Mouse (Mus musculus) lung, embryonic 14.5 days (tissue): ENCODE data around the gene Senp3. TPM values are rescaled to one million over a fixed set of nuclear protein-coding genes. Genes with fewer than 3 reads are reported as not detected.

Experiments
- ATAC-seq: fragments of 200-750 bp; cut with Nextera tagmentation; 2 replicates; pipeline ENCODE4 v1.8.0; 2017; ENCODE audit warnings: mild to moderate bottlenecking, moderate TSS enrichment, moderate library complexity; ENCODE audit not compliant: insufficient read depth
- DNase-seq: peaks from one replicate; pipeline ENCODE4 v3.0.0-alpha.2; 2015
- H3K27ac ChIP-seq: fragments of 300-500 bp; sonication (generic); 2 replicates; pipeline ENCODE4 v1.5.1; 2014; ENCODE audit warnings: low read depth, mild to moderate bottlenecking, moderate library complexity
- H3K27me3 ChIP-seq: fragments of 300-500 bp; sonication (generic); 2 replicates; pipeline ENCODE4 v1.6.1; 2014; ENCODE audit warnings: low read length, control low read depth; ENCODE audit not compliant: insufficient read depth
- H3K36me3 ChIP-seq: fragments of 300-500 bp; sonication (generic); 2 replicates; pipeline ENCODE4 v1.6.1; 2014; ENCODE audit warnings: control low read depth; ENCODE audit not compliant: insufficient read depth
- H3K4me1 ChIP-seq: fragments of 300-500 bp; sonication (generic); 2 replicates; pipeline ENCODE4 v1.6.1; 2014; ENCODE audit warnings: antibody characterized with exemption, control low read depth; ENCODE audit not compliant: insufficient read depth
- H3K4me2 ChIP-seq: fragments of 300-500 bp; sonication (generic); 2 replicates; pipeline ENCODE4 v1.6.1; 2014; ENCODE audit warnings: mild to moderate bottlenecking
- H3K4me3 ChIP-seq: fragments of 300-500 bp; sonication (generic); 2 replicates; pipeline ENCODE4 v1.5.1; 2014; ENCODE audit warnings: low read depth, low read length
- H3K9ac ChIP-seq: fragments of 300-500 bp; sonication (generic); 2 replicates; pipeline ENCODE4 v1.6.1; 2014
- H3K9me3 ChIP-seq: fragments of 300-500 bp; sonication (generic); 2 replicates; pipeline ENCODE4 v1.6.1; 2016; ENCODE audit warnings: low read depth, low read length, control low read depth
- CTCF ChIP-seq: IDR thresholded peaks from 2 replicates; pipeline ENCODE4 v1.5.1; 2016; ENCODE audit warnings: antibody characterized with exemption, low read depth
- WGBS: fragments of 180-500 bp; shearing (Covaris S2); extraction: QIAGEN DNeasy Blood & Tissue Kit; methylation state at CpG from one replicate; pipeline ENCODE4 v1.1.7; 2014; 5-methylcytosine and 5-hydroxymethylcytosine counted together
- polyA plus RNA-seq: library from polyadenylated mRNA; unstranded; fragments of >200 nt; fragmentation: Nextera tagmentation; extraction: Ambion mirVana; gene quantifications from 2 replicates; pipeline ENCODE4 v1.2.1, GENCODE M21; 2014

The Senp3 gene
- polyA plus RNA-seq, 1 experiment from 2014 or later: 95.0 TPM

DNA sequence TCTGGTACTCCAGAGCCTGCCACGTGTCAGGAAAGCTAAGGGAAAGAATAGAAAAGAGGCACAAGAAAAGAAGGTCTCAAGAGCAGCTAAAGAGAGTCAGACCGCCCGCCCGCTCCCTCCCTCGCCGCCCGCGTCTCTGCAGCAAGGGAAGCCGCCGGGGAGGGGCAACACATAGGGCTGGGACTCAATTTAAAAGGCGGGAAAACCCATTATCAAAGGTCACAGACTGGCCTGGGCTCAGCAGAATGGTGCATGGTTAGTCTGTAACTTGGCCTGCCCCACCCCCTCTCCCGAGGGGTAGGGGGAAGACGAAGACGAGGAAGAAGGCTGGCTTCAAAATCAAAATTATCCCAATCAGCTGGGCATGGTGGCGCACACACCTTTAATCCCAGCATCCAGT lies 36.8 kb upstream of the Senp3 start:
- Histone ChIP-seq H3K36me3 (no peaks in the 10 kb centered on the region), H3K9me3 (no peaks in the 10 kb centered on the region), H3K4me1 (0 out of 2 replicates have a peak, but pooled peaks cover 3% of the 10 kb centered on the region), H3K27ac (no peak overlapping the region), H3K4me2 (peak overlapping the region; percentile 18; the same call in 1 of the 2 replicates), H3K4me3 (no peak overlapping the region), H3K9ac (no peak overlapping the region; the same call in 1 of the 2 replicates), H3K27me3 (no peaks in the 10 kb centered on the region)
- DNase-seq (no peak), ATAC-seq (no peak)
- TF ChIP-seq CTCF: no peak
- WGBS: 29% methylated on average over 15 of the region's 15 CpGs

DNA sequence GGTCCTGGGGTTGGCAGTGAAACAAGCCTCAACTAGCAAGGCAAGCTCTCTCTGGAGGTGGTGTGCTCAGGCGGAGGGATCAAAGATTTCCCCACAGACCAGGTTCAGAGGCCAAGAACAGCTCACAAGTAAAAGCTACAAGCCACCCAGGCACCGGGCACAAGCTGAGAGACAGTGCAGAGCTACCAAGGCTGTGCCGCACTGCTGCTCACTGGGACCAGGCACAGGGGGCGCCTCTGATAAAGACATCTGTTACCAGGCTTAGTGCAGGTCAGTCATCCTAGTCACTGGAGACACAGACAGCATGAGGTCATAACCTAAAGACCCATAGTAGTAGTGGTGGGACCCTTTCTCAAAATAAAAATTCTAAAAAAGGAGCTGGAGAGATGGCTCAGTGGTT lies 35.1 kb upstream of the Senp3 start:
- H3K4me1 ChIP-seq: 0 out of 2 replicates have a peak, but pooled peaks cover 3% of the 10 kb centered on the region
- no peak overlapping the region for H3K27ac ChIP-seq
- H3K36me3 ChIP-seq: no peaks in the 10 kb centered on the region
- no peak for TF ChIP-seq CTCF
- no peak overlapping the region for H3K4me2 ChIP-seq
- no peak for DNase-seq
- no peaks in the 10 kb centered on the region for H3K27me3 ChIP-seq
- no peak overlapping the region for H3K9ac ChIP-seq
- ATAC-seq: no peak
- no peaks in the 10 kb centered on the region for H3K9me3 ChIP-seq
- WGBS: 64% methylated on average over 4 of the region's 4 CpGs
- H3K4me3 ChIP-seq: no peak overlapping the region

DNA sequence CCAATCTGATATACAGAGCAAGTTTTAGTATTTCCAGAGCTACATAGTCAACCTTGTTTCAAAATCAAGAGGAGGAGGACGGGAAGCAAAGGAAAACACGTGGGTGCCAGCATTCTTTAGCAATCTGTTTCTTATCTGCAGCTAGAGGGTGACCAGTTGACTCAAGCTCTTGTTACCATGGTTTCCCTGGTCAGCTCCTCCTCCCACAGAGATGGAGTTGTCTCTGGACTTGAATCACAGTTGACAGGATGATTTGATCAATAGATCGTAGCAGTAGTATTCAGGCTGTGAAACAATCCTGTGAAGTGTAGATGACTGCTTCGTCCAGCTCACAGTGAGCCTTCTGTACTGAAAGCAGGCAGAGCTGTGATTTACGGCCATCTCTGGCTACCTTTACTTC lies 34.0 kb upstream of the Senp3 start:
- no peak for ATAC-seq
- H3K9ac ChIP-seq: no peak overlapping the region
- H3K36me3 ChIP-seq: no peaks in the 10 kb centered on the region
- no peaks in the 10 kb centered on the region for H3K9me3 ChIP-seq
- H3K27ac ChIP-seq: no peak overlapping the region
- WGBS: 10% methylated on average over 5 of the region's 5 CpGs
- DNase-seq: peak; percentile 18
- H3K27me3 ChIP-seq: no peaks in the 10 kb centered on the region
- no peak overlapping the region for H3K4me2 ChIP-seq
- no peak for TF ChIP-seq CTCF
- no peak overlapping the region for H3K4me3 ChIP-seq
- H3K4me1 ChIP-seq: 0 out of 2 replicates have a peak, but pooled peaks cover 3% of the 10 kb centered on the region

DNA sequence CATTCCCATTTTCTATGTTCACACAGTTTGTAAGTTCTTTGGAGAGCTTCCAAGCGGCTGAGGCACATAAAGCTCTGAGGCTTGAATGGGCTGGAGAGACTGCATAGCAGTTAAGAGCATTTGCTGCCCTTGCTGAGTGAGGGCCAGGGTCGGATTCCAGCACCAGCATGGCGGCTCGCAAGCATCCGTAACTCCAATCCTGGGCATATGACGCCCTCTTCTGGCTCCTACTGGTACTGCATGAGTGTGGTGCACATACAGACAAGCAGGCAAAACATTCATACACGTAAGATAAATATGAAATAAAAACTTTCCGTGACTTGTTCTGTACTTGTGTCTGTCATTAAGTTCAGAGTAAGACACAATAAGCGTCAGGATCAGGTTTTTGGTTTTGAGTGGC lies 33.6 kb upstream of the Senp3 start:
- Histone ChIP-seq H3K4me3 (no peak overlapping the region), H3K9me3 (no peaks in the 10 kb centered on the region), H3K27ac (no peak overlapping the region), H3K27me3 (no peaks in the 10 kb centered on the region), H3K36me3 (no peaks in the 10 kb centered on the region), H3K4me2 (no peak overlapping the region), H3K9ac (no peak overlapping the region), H3K4me1 (0 out of 2 replicates have a peak, but pooled peaks cover 3% of the 10 kb centered on the region)
- DNase-seq (peak; percentile 57), ATAC-seq (no peak)
- peak; percentile 68 for TF ChIP-seq CTCF
- WGBS: 56% methylated on average over 9 of the region's 9 CpGs

DNA sequence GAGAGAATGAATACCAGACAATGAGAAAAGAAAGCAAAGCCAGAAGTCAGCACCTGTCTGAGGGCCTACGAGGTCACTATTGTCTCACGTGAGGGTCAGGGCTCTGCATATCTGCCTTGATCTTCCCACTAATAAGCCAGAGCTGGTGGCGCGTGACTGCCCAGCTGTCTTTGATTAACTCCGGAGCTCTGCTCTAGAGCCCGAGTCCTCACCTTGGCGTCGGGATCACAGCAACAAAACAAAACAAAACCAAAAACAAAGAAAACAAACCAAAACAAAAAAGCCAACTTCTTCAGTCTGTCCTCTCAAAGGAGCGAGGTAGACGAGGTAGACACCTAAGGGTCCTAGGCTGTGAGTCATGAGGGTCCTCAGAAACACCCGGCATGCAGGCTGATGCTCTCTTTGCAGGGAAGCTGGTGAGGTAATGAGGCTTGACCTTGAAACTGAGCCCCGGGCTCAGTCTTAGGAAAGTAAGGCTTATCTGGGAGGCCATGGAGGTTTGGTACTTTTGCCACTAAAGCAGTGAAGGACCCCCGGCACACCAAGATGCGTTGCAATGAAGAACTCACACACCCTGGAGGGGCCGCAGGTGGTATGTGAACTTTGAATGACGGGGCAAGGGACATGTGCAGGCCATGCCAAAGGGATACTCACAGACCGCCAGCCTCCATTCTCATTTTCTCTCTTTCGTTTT lies 32.9 kb upstream of the Senp3 start:
- ATAC-seq: no peak
- H3K27me3 ChIP-seq: no peaks in the 10 kb centered on the region
- H3K27ac ChIP-seq: no peak overlapping the region
- no peak overlapping the region for H3K4me2 ChIP-seq
- H3K9ac ChIP-seq: no peak overlapping the region
- no peak for TF ChIP-seq CTCF
- 67% methylated on average over 18 of the region's 18 CpGs for WGBS
- DNase-seq: no peak
- H3K36me3 ChIP-seq: no peaks in the 10 kb centered on the region
- H3K4me1 ChIP-seq: 0 out of 2 replicates have a peak, but pooled peaks cover 3% of the 10 kb centered on the region
- H3K4me3 ChIP-seq: no peak overlapping the region
- H3K9me3 ChIP-seq: no peaks in the 10 kb centered on the region

DNA sequence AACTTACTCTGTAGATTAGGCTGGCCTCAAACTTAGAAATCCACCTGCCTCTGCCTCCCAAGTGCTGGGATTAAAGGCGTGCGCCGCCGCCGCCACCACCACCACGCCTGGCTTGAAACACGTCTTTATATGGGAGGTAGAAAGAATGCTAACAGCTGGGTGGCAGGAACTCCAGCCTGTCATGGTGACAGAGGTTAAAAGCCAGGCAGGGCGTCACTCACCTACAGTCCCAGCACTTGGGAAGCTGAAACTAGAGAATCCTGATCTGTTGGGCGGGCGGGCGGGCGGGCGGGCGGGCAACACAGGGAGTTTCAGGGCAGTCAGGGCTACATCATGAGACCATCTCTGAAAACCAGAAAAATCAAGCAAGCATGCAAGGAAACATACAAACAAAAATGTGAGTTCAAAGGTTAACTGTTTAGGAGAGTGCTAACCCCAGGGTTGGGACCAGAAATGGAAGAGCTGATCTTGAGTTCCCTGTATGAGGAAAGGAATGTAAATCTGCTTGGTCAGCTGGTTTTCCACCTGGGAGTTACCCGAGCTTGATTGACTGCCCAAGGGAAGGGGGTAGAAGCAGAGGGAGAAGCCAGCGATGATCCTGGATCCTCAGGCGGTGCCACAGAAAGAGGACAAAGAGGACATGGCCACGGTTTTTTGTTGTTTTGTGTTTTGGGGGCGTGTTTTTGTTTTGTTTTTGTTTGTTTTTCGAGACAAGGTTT lies 31.2 kb upstream of the Senp3 start:
- no peak for ATAC-seq

DNA sequence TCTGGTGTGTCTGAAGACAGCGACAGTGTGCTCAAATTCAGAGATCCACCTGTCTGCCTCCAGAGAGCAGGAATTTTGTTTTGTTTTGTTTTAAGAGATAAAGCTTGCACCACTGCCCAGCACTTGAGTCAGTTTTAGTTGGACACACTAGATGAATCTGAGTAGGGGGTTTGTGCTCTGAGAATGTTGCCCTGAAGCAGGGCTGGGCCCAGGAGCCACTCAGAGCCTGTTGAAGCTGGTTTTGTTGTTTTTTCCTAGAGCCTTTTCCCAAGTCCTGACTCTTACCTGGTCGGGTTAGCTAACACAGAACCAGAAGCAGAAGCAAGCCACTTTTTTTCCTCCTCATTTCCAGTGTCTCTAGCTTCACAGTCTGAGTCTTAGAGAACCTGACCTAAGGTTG lies 29.2 kb upstream of the Senp3 start:
- Histone ChIP-seq H3K4me3 (no peak overlapping the region), H3K9ac (no peak overlapping the region), H3K4me2 (no peak overlapping the region), H3K4me1 (0 out of 2 replicates have a peak, but pooled peaks cover 2% of the 10 kb centered on the region), H3K27me3 (no peaks in the 10 kb centered on the region), H3K36me3 (no peaks in the 10 kb centered on the region), H3K27ac (no peak overlapping the region), H3K9me3 (no peaks in the 10 kb centered on the region)
- ATAC-seq (no peak), DNase-seq (no peak)
- no peak for TF ChIP-seq CTCF
- 75% methylated on average over 2 of the region's 2 CpGs for WGBS

More for the DNA sequence above, 31.2 kb upstream of the Senp3 start:
- H3K36me3 ChIP-seq: no peaks in the 10 kb centered on the region
- TF ChIP-seq CTCF: no peak
- DNase-seq: no peak
- H3K4me1 ChIP-seq: 0 out of 2 replicates have a peak, but pooled peaks cover 3% of the 10 kb centered on the region
- no peaks in the 10 kb centered on the region for H3K27me3 ChIP-seq
- H3K27ac ChIP-seq: no peak overlapping the region
- no peak overlapping the region for H3K4me3 ChIP-seq
- no peak overlapping the region for H3K9ac ChIP-seq
- no peak overlapping the region for H3K4me2 ChIP-seq
- 76% methylated on average over 20 of the region's 20 CpGs for WGBS
- H3K9me3 ChIP-seq: no peaks in the 10 kb centered on the region
